Mouse (Mus musculus): ENCODE data around the gene Gne.

DNA sequence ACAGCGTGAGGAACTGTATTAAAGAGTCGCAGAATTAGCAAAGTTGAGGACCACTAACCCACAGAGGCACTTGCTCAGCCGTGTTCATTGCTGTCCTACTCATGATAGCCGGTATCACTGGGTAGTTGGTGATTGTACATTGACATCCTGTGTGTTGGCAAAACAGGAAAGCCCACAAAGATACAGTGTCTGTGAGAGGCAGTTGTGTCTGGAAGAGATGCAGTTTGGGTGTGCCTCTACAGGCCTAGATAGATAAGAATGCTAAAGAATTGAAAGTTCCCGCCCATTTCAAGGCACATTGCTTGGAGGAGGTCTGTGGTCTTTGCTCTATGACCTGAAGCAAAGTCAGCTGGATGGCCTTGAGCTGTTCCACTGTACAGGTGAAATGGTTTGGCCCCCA is 79.9 kb downstream of the Gne start, which contains the start of gene Clta:
- TF ChIP-seq EP300 (IDR thresholded peaks at IDR 0.05; ENCODE audit: low read depth), result no peak
- TF ChIP-seq CTCF (IDR thresholded peaks at IDR 0.05; ENCODE audit: low read depth), result no peak
